Mouse (Mus musculus) liver, embryonic 14.5 days (tissue): ENCODE measurements at regions not wholly inside any gene's neighbourhood (a gene's known extent, or its start where the extent isn't known, plus 50 kb on each side); places are given as distances from the start of the nearest gene placed in this dataset.

Experiments
- CTCF ChIP-seq: IDR thresholded peaks from 2 replicates; pipeline ENCODE4 v1.5.1; 2016; ENCODE audit warnings: antibody characterized with exemption, low read depth, control low read depth
- EP300 ChIP-seq: IDR thresholded peaks from 2 replicates; pipeline ENCODE4 v1.6.1; 2016; ENCODE audit warnings: antibody characterized with exemption, low read depth

- no peak for TF ChIP-seq CTCF
- TF ChIP-seq EP300 = no peak
Observed at GRCm38 (mm10) chr15:68011162-68011561, 1510.5 kb upstream of the Lrrc6 start.
